Mouse (Mus musculus) embryonic facial prominence, embryonic 14.5 days (tissue): ENCODE measurements around the gene Rnf130. TPM values are rescaled to one million over a fixed set of nuclear protein-coding genes. Genes with fewer than 3 reads are reported as not detected.

Experiments
- ATAC-seq: fragments of 200-750 bp; cut with Nextera tagmentation; 2 replicates; pipeline ENCODE4 v1.8.0; 2017; ENCODE audit warnings: low read depth, moderate number of reproducible peaks, moderate TSS enrichment
- DNase-seq: peaks from one replicate; pipeline ENCODE4 v3.0.0-alpha.2; 2015; ENCODE audit warnings: low spot score
- H3K27ac ChIP-seq: fragments of 300-500 bp; sonication (generic); replicated peaks from 2 replicates; pipeline ENCODE4 v1.5.1; 2014; ENCODE audit warnings: low read depth, mild to moderate bottlenecking, low read length, moderate library complexity
- H3K27me3 ChIP-seq: fragments of 300-500 bp; sonication (generic); replicated peaks from 2 replicates; pipeline ENCODE4 v1.6.1; 2014; ENCODE audit warnings: low read length; ENCODE audit not compliant: control insufficient read depth, insufficient read depth
- H3K36me3 ChIP-seq: fragments of 300-500 bp; sonication (generic); 2 replicates; pipeline ENCODE4 v1.6.1; 2014; ENCODE audit warnings: low read length, mixed read lengths; ENCODE audit not compliant: control insufficient read depth, insufficient read depth
- H3K4me1 ChIP-seq: fragments of 300-500 bp; sonication (generic); 2 replicates; pipeline ENCODE4 v1.6.1; 2014; ENCODE audit warnings: antibody characterized with exemption, low read length; ENCODE audit not compliant: control insufficient read depth, insufficient read depth
- H3K4me2 ChIP-seq: fragments of 300-500 bp; sonication (generic); 2 replicates; pipeline ENCODE4 v1.6.1; 2014; ENCODE audit warnings: low read depth, mild to moderate bottlenecking, low read length, moderate library complexity, mixed read lengths
- H3K4me3 ChIP-seq: fragments of 300-500 bp; sonication (generic); 2 replicates; pipeline ENCODE4 v1.5.1; 2014; ENCODE audit warnings: low read depth, mild to moderate bottlenecking, low read length
- H3K9ac ChIP-seq: fragments of 300-500 bp; sonication (generic); 2 replicates; pipeline ENCODE4 v1.6.1; 2014; ENCODE audit warnings: low read depth, mild to moderate bottlenecking, low read length, moderate library complexity, mixed read lengths
- H3K9me3 ChIP-seq: fragments of 300-500 bp; sonication (generic); 2 replicates; pipeline ENCODE4 v1.6.1; 2016; ENCODE audit warnings: low read length; ENCODE audit not compliant: control insufficient read depth
- WGBS: fragments of 180-500 bp; shearing (Covaris S2); extraction: QIAGEN DNeasy Blood & Tissue Kit; methylation state at CpG from one replicate; pipeline ENCODE4 v1.1.7; 2014; 5-methylcytosine and 5-hydroxymethylcytosine counted together
- microRNA counts: library from miRNA; unstranded; fragments of <30 nt; microRNA quantifications from one replicate; lab custom pipeline; 2017
- microRNA-seq: library from miRNA; unstranded; fragments of <30 nt; microRNA quantifications from one replicate; pipeline ENCODE4, GENCODE M21; 2016; ENCODE audit warnings: borderline number of aligned reads
- polyA plus RNA-seq: library from polyadenylated mRNA; unstranded; fragments of >200 nt; fragmentation: Nextera tagmentation; extraction: Ambion mirVana; gene quantifications from 2 replicates; pipeline ENCODE4 v1.2.1, GENCODE M21; 2014

The Rnf130 gene
- polyA plus RNA-seq, 1 experiment from 2014 or later = 75.5 TPM

- Histone ChIP-seq H3K4me1 (no peaks in the 10 kb centered on the region), H3K9ac (no peak overlapping the region), H3K27ac (no peak overlapping the region), H3K4me2 (no peak overlapping the region), H3K27me3 (no peaks in the 10 kb centered on the region), H3K4me3 (no peak overlapping the region), H3K9me3 (no peaks in the 10 kb centered on the region), H3K36me3 (peaks cover 91% of the 10 kb centered on the region)
- ATAC-seq (no peak), DNase-seq (no peak)
- 78% methylated on average over 9 of the region's 9 CpGs for WGBS
These were observed 122.3 kb downstream of the Rnf130 start for GRCm38 (mm10) chr11:50147267-50147957.

- peaks cover 91% of the 10 kb centered on the region for H3K36me3 ChIP-seq
- ATAC-seq (no peak), DNase-seq (no peak)
- no peaks in the 10 kb centered on the region for H3K9me3 ChIP-seq
- no peak overlapping the region for H3K4me2 ChIP-seq
- no peaks in the 10 kb centered on the region for H3K4me1 ChIP-seq
- no peaks in the 10 kb centered on the region for H3K27me3 ChIP-seq
- no peak overlapping the region for H3K4me3 ChIP-seq
- H3K27ac ChIP-seq = no peak overlapping the region
- WGBS = 90% methylated on average over 11 of the region's 11 CpGs
- no peak overlapping the region for H3K9ac ChIP-seq
These were observed 122.9 kb downstream of the Rnf130 start for GRCm38 (mm10) chr11:50147958-50148476.

GRCm38 (mm10) chr11:50149200-50149599 is 124.1 kb downstream of the Rnf130 start:
- H3K27me3 ChIP-seq = no peaks in the 10 kb centered on the region
- no peak for ATAC-seq
- no peak for DNase-seq
- no peak overlapping the region for H3K4me2 ChIP-seq
- H3K27ac ChIP-seq = no peak overlapping the region
- H3K36me3 ChIP-seq = peaks cover 91% of the 10 kb centered on the region
- no peaks in the 10 kb centered on the region for H3K4me1 ChIP-seq
- no peaks in the 10 kb centered on the region for H3K9me3 ChIP-seq
- WGBS = 83% methylated on average over 7 of the region's 7 CpGs
- H3K9ac ChIP-seq = no peak overlapping the region
- H3K4me3 ChIP-seq = no peak overlapping the region

GRCm38 (mm10) chr11:50149603-50150150 is 124.5 kb downstream of the Rnf130 start:
- WGBS = 80% methylated on average over 9 of the region's 9 CpGs
- Histone ChIP-seq H3K27me3 (no peaks in the 10 kb centered on the region), H3K4me1 (no peaks in the 10 kb centered on the region), H3K36me3 (peaks cover 94% of the 10 kb centered on the region), H3K9me3 (no peaks in the 10 kb centered on the region), H3K9ac (no peak overlapping the region), H3K27ac (no peak overlapping the region), H3K4me3 (no peak overlapping the region), H3K4me2 (no peak overlapping the region)
- DNase-seq (no peak), ATAC-seq (no peak)

- WGBS = 87% methylated on average over 3 of the region's 3 CpGs
- H3K27me3 ChIP-seq = no peaks in the 10 kb centered on the region
- H3K4me2 ChIP-seq = no peak overlapping the region
- DNase-seq (no peak), ATAC-seq (no peak)
- H3K4me1 ChIP-seq = no peaks in the 10 kb centered on the region
- no peak overlapping the region for H3K9ac ChIP-seq
- no peak overlapping the region for H3K27ac ChIP-seq
- H3K36me3 ChIP-seq = peaks cover 94% of the 10 kb centered on the region
- H3K4me3 ChIP-seq = no peak overlapping the region
- no peaks in the 10 kb centered on the region for H3K9me3 ChIP-seq
These were observed 126.2 kb downstream of the Rnf130 start for GRCm38 (mm10) chr11:50151374-50151773.

- Histone ChIP-seq H3K27me3 (no peaks in the 10 kb centered on the region), H3K9me3 (no peaks in the 10 kb centered on the region), H3K4me2 (no peak overlapping the region), H3K36me3 (peaks cover 99% of the 10 kb centered on the region), H3K4me3 (no peak overlapping the region), H3K27ac (no peak overlapping the region), H3K9ac (no peak overlapping the region), H3K4me1 (no peaks in the 10 kb centered on the region)
- WGBS = 52% methylated on average over 9 of the region's 9 CpGs
- ATAC-seq = no peak
- DNase-seq = no peak
These were observed 129.0 kb downstream of the Rnf130 start for GRCm38 (mm10) chr11:50154166-50154565.

MicroRNAs within 50 kb of the gene (microRNA counts, 519-probe panel; counts per million panel counts)
- microRNA mmu-miR-340-3p (lab: Ali Mortazavi, UCI) = 2,184 counts per million, percentile 29 among the panel's probes with 10 or more counts
- 3,558 counts per million, percentile 83 among the panel's probes with 10 or more counts for microRNA mmu-miR-340-5p (lab: Ali Mortazavi, UCI)

Small RNA genes lying within 50 kb of the gene (microRNA-seq; reads per million reads assigned to microRNA genes)
- 344 reads per million, percentile 65 among the genes with 10 or more reads in this experiment for gene Mir340

Other genes with a start within 250 kb of the Rnf130 start
- 22.5 and 26.9 TPM in 2 replicates for gene Gfpt2, start 231.2 kb upstream of the Rnf130 start, polyA plus RNA-seq
- gene Mapk9, start 178.6 kb upstream of the Rnf130 start, polyA plus RNA-seq = 41.7 and 43.0 TPM in 2 replicates
- gene Rasgef1c, start 123.5 kb upstream of the Rnf130 start, polyA plus RNA-seq = 1.1 and 1.4 TPM in 2 replicates
- 40.1 and 44.0 TPM in 2 replicates for gene Tbc1d9b, start 106.0 kb downstream of the Rnf130 start, polyA plus RNA-seq
- 17.7 and 19.8 TPM in 2 replicates for gene Mrnip, start 149.1 kb downstream of the Rnf130 start, polyA plus RNA-seq
- gene Sqstm1, start 185.5 kb downstream of the Rnf130 start, polyA plus RNA-seq = 239 and 247 TPM in 2 replicates
- 22.5 and 22.6 TPM in 2 replicates for gene Mgat4b, start 185.5 kb downstream of the Rnf130 start, polyA plus RNA-seq
- gene Ltc4s, start 213.3 kb downstream of the Rnf130 start, polyA plus RNA-seq = 3.7 and 5.2 TPM in 2 replicates